Comparison of ENCODE assay signal across 12 mouse cellular contexts in genomic region chr5:108255259-108255658, GRCm38 (mm10).
"Had no signal": no experiment of that assay in that cellular context is flagged by ENCODE, and none has a peak within 500 bp of the region (broad histone marks: within the 10 kb centered on the region; RNA-seq: fewer than 3 reads in every experiment).

No protein-coding gene starts in this region.

- DNase-seq: retina, postnatal 1 day; right cerebral cortex, adult 18-20 months; right cerebral cortex, postnatal 14 days; right cerebral cortex, postnatal 25 days; right cerebral cortex, postnatal 4 days; spleen, adult 18-20 months; thymus, adult 18-20 months; thymus, adult 2 months; thymus, postnatal 14 days; thymus, postnatal 25 days; thymus, postnatal 36 days; thymus, postnatal 4 days had no signal
